Mouse (Mus musculus): ENCODE measurements around the gene Dglucy. TPM values are rescaled to one million over a fixed set of nuclear protein-coding genes. Genes with fewer than 3 reads are reported as not detected.

The Dglucy gene
- total RNA-seq (2023) = 8.8 TPM

GRCm38 (mm10) chr12:100778934-100779865, at the start of gene Dglucy:
Gene Dglucy, plus strand, starts transcription at chr12:100779057.

GRCm38 (mm10) chr12:100907598-100908297, 128.9 kb downstream of the Dglucy start, which contains the start of gene Gpr68:
Gene Gpr68, minus strand, starts transcription at chr12:100908198.

Other genes with a start within 250 kb of the Dglucy start
- 15.7 TPM for gene Rps6ka5, start 52.1 kb upstream of the Dglucy start, total RNA-seq (2023)
- 114 TPM for gene Gpr68, start 129.1 kb downstream of the Dglucy start, total RNA-seq (2023)
- gene Ccdc88c, start 250.0 kb downstream of the Dglucy start, total RNA-seq (2023) = 447 TPM